Mouse (Mus musculus) embryonic facial prominence, embryonic 11.5 days (tissue): ENCODE measurements at regions not wholly inside any gene's neighbourhood (a gene's known extent, or its start where the extent isn't known, plus 50 kb on each side); places are given as distances from the start of the nearest gene placed in this dataset.

Source experiments
- ATAC-seq: fragments of 200-750 bp; cut with Nextera tagmentation; replicated peaks from 2 replicates; pipeline ENCODE4 v1.8.0; 2017; ENCODE audit warnings: low read depth; ENCODE audit not compliant: insufficient number of reproducible peaks, low FRiP score, low TSS enrichment
- DNase-seq: peaks from one replicate; pipeline ENCODE4 v3.0.0-alpha.2; 2015; ENCODE audit warnings: low spot score
- H3K27ac ChIP-seq: fragments of 300-500 bp; sonication (generic); replicated peaks from 2 replicates; pipeline ENCODE4 v1.5.1; 2014; ENCODE audit warnings: mild to moderate bottlenecking, low read depth, low read length, control low read depth
- H3K27me3 ChIP-seq: fragments of 300-500 bp; sonication (generic); 2 replicates; pipeline ENCODE4 v1.6.1; 2014; ENCODE audit warnings: mild to moderate bottlenecking, low read length, moderate library complexity, mixed read lengths; ENCODE audit not compliant: control insufficient read depth, insufficient read depth
- H3K36me3 ChIP-seq: fragments of 300-500 bp; sonication (generic); replicated peaks from 2 replicates; pipeline ENCODE4 v1.6.1; 2014; ENCODE audit warnings: low read depth, mild to moderate bottlenecking, low read length, moderate library complexity, mixed read lengths; ENCODE audit not compliant: control insufficient read depth, insufficient read depth
- H3K4me1 ChIP-seq: fragments of 300-500 bp; sonication (generic); 2 replicates; pipeline ENCODE4 v1.6.1; 2014; ENCODE audit warnings: low read length, mixed read lengths; ENCODE audit not compliant: control insufficient read depth, insufficient read depth
- H3K4me2 ChIP-seq: fragments of 300-500 bp; sonication (generic); 2 replicates; pipeline ENCODE4 v1.6.1; 2014; ENCODE audit warnings: low read depth, mild to moderate bottlenecking, control low read depth, low read length, moderate library complexity
- H3K4me3 ChIP-seq: fragments of 300-500 bp; sonication (generic); 2 replicates; pipeline ENCODE4 v1.5.1; 2014; ENCODE audit warnings: low read depth, low read length, control low read depth
- H3K9ac ChIP-seq: fragments of 300-500 bp; sonication (generic); replicated peaks from 2 replicates; pipeline ENCODE4 v1.6.1; 2014; ENCODE audit warnings: mild to moderate bottlenecking, control low read depth, low read length
- H3K9me3 ChIP-seq: fragments of 300-500 bp; sonication (generic); replicated peaks from 2 replicates; pipeline ENCODE4 v1.6.1; 2016; ENCODE audit warnings: mild to moderate bottlenecking, low read length, inconsistent platforms, mixed read lengths; ENCODE audit not compliant: control insufficient read depth
- WGBS: fragments of 180-500 bp; shearing (Covaris S2); extraction: QIAGEN DNeasy Blood & Tissue Kit; methylation state at CpG from one replicate; pipeline ENCODE4 v1.1.7; 2014; 5-methylcytosine and 5-hydroxymethylcytosine counted together

- DNase-seq (no peak), ATAC-seq (no peak)
- no peak overlapping the region for H3K4me3 ChIP-seq
- H3K9ac ChIP-seq, result no peak overlapping the region
- WGBS, result 64% methylated on average over 3 of the region's 3 CpGs
- H3K27me3 ChIP-seq, result no peaks in the 10 kb centered on the region
- H3K27ac ChIP-seq, result no peak overlapping the region
- H3K9me3 ChIP-seq, result no peaks in the 10 kb centered on the region
- no peak overlapping the region for H3K4me2 ChIP-seq
- H3K36me3 ChIP-seq, result no peaks in the 10 kb centered on the region
- H3K4me1 ChIP-seq, result no peaks in the 10 kb centered on the region
These were observed 69.2 kb upstream of the Galnt13 start for GRCm38 (mm10) chr2:54366963-54367362.

DNA sequence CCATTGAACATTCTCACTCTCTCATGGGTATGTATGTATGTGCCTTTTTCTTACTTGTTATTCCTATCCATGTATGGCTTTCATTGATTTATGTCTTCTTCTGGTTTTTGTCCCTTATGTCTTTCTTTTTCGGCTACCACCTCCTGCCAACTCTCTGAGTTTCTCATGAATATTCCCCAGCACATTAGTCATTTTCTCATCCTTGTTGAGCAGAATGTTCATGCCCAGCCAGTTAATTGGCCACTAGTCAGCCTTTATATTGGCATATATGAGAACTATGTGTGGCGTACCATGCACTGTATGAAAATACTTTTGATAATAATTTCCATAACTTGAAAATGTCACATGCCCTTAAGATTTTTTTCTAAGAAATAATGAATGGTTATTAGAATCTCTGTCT is 56.8 kb upstream of the Galnt13 start:
- Histone ChIP-seq H3K9ac (no peak overlapping the region), H3K27me3 (no peaks in the 10 kb centered on the region), H3K4me1 (no peaks in the 10 kb centered on the region), H3K36me3 (no peaks in the 10 kb centered on the region), H3K4me3 (no peak overlapping the region), H3K4me2 (no peak overlapping the region), H3K9me3 (no peaks in the 10 kb centered on the region), H3K27ac (no peak overlapping the region)
- 91% methylated on average over 2 of the region's 2 CpGs for WGBS
- DNase-seq (no peak), ATAC-seq (no peak)
